Comparison of ENCODE assay signal across 12 mouse cellular contexts in the genomic region with DNA sequence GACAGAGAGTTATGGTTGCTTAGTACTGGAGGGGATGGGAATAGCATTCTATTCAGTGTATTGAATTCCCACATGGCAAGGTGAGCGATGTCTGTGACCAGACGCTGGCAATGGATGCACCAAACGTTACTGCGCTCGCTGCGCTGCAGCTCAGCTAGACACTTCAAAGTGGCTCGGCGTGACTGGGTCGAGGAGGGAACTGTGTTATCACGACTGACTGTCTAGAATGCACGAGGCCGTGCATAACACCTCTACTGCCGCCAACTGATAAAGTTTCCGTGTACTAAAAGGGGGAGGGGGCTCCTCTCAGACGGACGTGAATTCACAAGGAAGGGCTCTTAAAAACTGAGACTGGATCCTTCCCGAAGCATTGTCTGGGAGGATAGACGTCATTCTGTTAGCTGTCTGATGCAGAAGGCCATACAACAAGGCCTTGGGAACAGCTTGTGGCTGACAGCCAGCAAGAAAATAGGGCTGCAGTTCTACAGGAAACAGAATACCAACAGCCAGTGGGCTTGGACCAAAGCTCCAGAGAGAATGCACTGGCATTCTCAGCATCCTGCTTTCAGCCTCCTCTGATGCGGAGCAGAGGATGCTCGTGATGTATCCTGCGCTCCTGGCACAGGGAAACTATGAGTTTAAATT. TPM values are rescaled to one million over a fixed set of nuclear protein-coding genes. Genes with fewer than 3 reads are reported as not detected.
DNase-seq lines count a peak whose midpoint lies in the region; ATAC-seq lines count a peak whose summit lies in the region.
"Had no signal": no experiment of that assay in that cellular context is flagged by ENCODE, and none has a peak within 500 bp of the region (broad histone marks: within the 10 kb centered on the region; RNA-seq: fewer than 3 reads in every experiment).

No protein-coding gene starts in this region.

- no peak overlapping the region for H3K9ac ChIP-seq in heart, embryonic 12.5 days
- H3K9ac ChIP-seq in midbrain, embryonic 16.5 days (ENCODE audit: low read depth, low read length): no peak overlapping the region
- no peak overlapping the region for H3K9ac ChIP-seq in stomach, embryonic 15.5 days
- H3K9ac ChIP-seq: forebrain, embryonic 15.5 days; liver, embryonic 13.5 days had no signal

- intact Hi-C loops in heart, postnatal 25 days (cut with DNase I): no loop called here
- intact Hi-C loops in heart, postnatal 14 days (cut with DNase I): no loop called here

- H3K9me3 ChIP-seq in heart, embryonic 12.5 days (replicated peaks): no peaks in the 10 kb centered on the region; the same call in 1 of the 2 replicates
- H3K9me3 ChIP-seq in midbrain, embryonic 16.5 days (replicated peaks; ENCODE audit: control insufficient read depth, low read length, poor library complexity, severe bottlenecking): no peaks in the 10 kb centered on the region
- H3K9me3 ChIP-seq in midbrain, embryonic 10.5 days (replicated peaks): no peaks in the 10 kb centered on the region
- H3K9me3 ChIP-seq in stomach, embryonic 15.5 days: no peaks in the 10 kb centered on the region
- H3K9me3 ChIP-seq: forebrain, embryonic 15.5 days; liver, embryonic 13.5 days had no signal

- peak overlapping the region; percentile 25 for H3K4me3 ChIP-seq in heart, embryonic 12.5 days
- no peak overlapping the region for H3K4me3 ChIP-seq in midbrain, embryonic 16.5 days (ENCODE audit: low read depth, low read length)
- no peak overlapping the region for H3K4me3 ChIP-seq in midbrain, embryonic 10.5 days
- no peak overlapping the region for H3K4me3 ChIP-seq in stomach, embryonic 15.5 days (replicated peaks)
- H3K4me3 ChIP-seq: forebrain, embryonic 15.5 days; layer of hippocampus, adult 2 months; liver, embryonic 13.5 days had no signal

- peaks cover 13% of the 10 kb centered on the region for H3K4me1 ChIP-seq in heart, embryonic 12.5 days (replicated peaks)
- no peaks in the 10 kb centered on the region for H3K4me1 ChIP-seq in midbrain, embryonic 16.5 days (ENCODE audit: control insufficient read depth, insufficient read depth, low read length)
- no peaks in the 10 kb centered on the region for H3K4me1 ChIP-seq in midbrain, embryonic 10.5 days
- H3K4me1 ChIP-seq in stomach, embryonic 15.5 days: peaks cover 7% of the 10 kb centered on the region; the same call in 1 of the 2 replicates
- H3K4me1 ChIP-seq: forebrain, embryonic 15.5 days; liver, embryonic 13.5 days had no signal

- ATAC-seq in heart, embryonic 12.5 days (ENCODE audit: insufficient number of reproducible peaks, low FRiP score): peak; percentile 61; the same call in 1 of the 2 replicates
- peak; percentile 32; the same call in 1 of the 2 replicates for ATAC-seq in midbrain, embryonic 16.5 days
- ATAC-seq in stomach, embryonic 15.5 days (ENCODE audit: insufficient read depth, low FRiP score, low read depth): no peak
- ATAC-seq in monocyte, adult 5-6 weeks (replicated peaks; ENCODE audit: insufficient number of reproducible peaks, low FRiP score, low TSS enrichment, poor library complexity, severe bottlenecking): no peak
- ATAC-seq: forebrain, embryonic 15.5 days had no signal

- DNase-seq in heart, postnatal 25 days (ENCODE audit: low spot score): no peak
- DNase-seq in midbrain, embryonic 10.5 days (ENCODE audit: low spot score): no peak
- peak; percentile 23 to 29 for DNase-seq in heart, postnatal 14 days
- no peak for DNase-seq in kidney, adult 18-20 months
- DNase-seq: embryo, embryonic 11 days; liver, embryonic 13.5 days had no signal

- no peaks in the 10 kb centered on the region for H3K27me3 ChIP-seq in heart, embryonic 12.5 days (replicated peaks)
- no peaks in the 10 kb centered on the region for H3K27me3 ChIP-seq in midbrain, embryonic 16.5 days (ENCODE audit: control insufficient read depth, insufficient read depth, low read depth, low read length)
- no peaks in the 10 kb centered on the region for H3K27me3 ChIP-seq in midbrain, embryonic 10.5 days (ENCODE audit: low read depth, poor library complexity, severe bottlenecking)
- no peaks in the 10 kb centered on the region for H3K27me3 ChIP-seq in stomach, embryonic 15.5 days (replicated peaks)
- H3K27me3 ChIP-seq: forebrain, embryonic 15.5 days; liver, embryonic 13.5 days had no signal

- H3K4me2 ChIP-seq in heart, embryonic 12.5 days: peak overlapping the region; percentile 61
- H3K4me2 ChIP-seq in midbrain, embryonic 16.5 days (ENCODE audit: low read length): no peak overlapping the region
- H3K4me2 ChIP-seq in stomach, embryonic 15.5 days: peak overlapping the region; percentile 13; the same call in 1 of the 2 replicates
- H3K4me2 ChIP-seq: forebrain, embryonic 15.5 days; liver, embryonic 13.5 days had no signal

- WGBS in heart, embryonic 12.5 days: 28% methylated on average over 21 of the region's 21 CpGs
- WGBS in midbrain, embryonic 16.5 days: 80% methylated on average over 21 of the region's 21 CpGs
- WGBS in midbrain, embryonic 10.5 days: 80% methylated on average over 21 of the region's 21 CpGs
- 55% methylated on average over 21 of the region's 21 CpGs for WGBS in stomach, embryonic 15.5 days

- H3K36me3 ChIP-seq in heart, embryonic 12.5 days: no peaks in the 10 kb centered on the region
- H3K36me3 ChIP-seq in midbrain, embryonic 16.5 days (ENCODE audit: control insufficient read depth, insufficient read depth, low read length): no peaks in the 10 kb centered on the region
- no peaks in the 10 kb centered on the region for H3K36me3 ChIP-seq in midbrain, embryonic 10.5 days
- no peaks in the 10 kb centered on the region for H3K36me3 ChIP-seq in stomach, embryonic 15.5 days
- H3K36me3 ChIP-seq: forebrain, embryonic 15.5 days; liver, embryonic 13.5 days had no signal

- peak overlapping the region; percentile 56; the same call in 1 of the 2 replicates for H3K27ac ChIP-seq in heart, embryonic 12.5 days (ENCODE audit: poor library complexity, severe bottlenecking)
- no peak overlapping the region for H3K27ac ChIP-seq in midbrain, embryonic 16.5 days (ENCODE audit: low read length)
- H3K27ac ChIP-seq in midbrain, embryonic 10.5 days (replicated peaks): no peak overlapping the region
- peak overlapping the region; percentile 61 for H3K27ac ChIP-seq in stomach, embryonic 15.5 days
- H3K27ac ChIP-seq: forebrain, embryonic 15.5 days; layer of hippocampus, adult 2 months; liver, embryonic 13.5 days had no signal

RNA-seq across cellular contexts. Expression of a gene that starts 6.8 kb away (rescaled TPM):
- 109 and 118 TPM in 2 replicates for polyA plus RNA-seq in heart, embryonic 12.5 days (2016; fragmentation: Nextera tagmentation; extraction: Ambion mirVana)
- 10 to 100 TPM; 58.1 to 61.7 TPM for total RNA-seq in heart, postnatal 25 days (2021)
- 71.0 and 75.9 TPM in 2 replicates for polyA plus RNA-seq in midbrain, embryonic 16.5 days (2015; fragmentation: Nextera tagmentation; extraction: Ambion mirVana)
- polyA plus RNA-seq in midbrain, embryonic 10.5 days (2016; fragmentation: Nextera tagmentation; extraction: Ambion mirVana): 70.7 and 80.6 TPM in 2 replicates
- 10 to 100 TPM; 76.8 to 81.2 TPM for total RNA-seq in heart, postnatal 14 days (2021)
- polyA plus RNA-seq in stomach, embryonic 15.5 days (2015; fragmentation: Nextera tagmentation; extraction: Ambion mirVana): 107 and 108 TPM in 2 replicates
- total RNA-seq in monocyte, adult 5-6 weeks (2017): 397 to 532 TPM (median 436 TPM) in 3 replicates

Comparison
In these comparisons a context has a peak if more than half of its experiments do, and no peak if none do; other contexts are left out.
1. DNase-seq: peak in heart, postnatal 14 days (2 of 2); none in heart, postnatal 25 days (single experiment), midbrain, embryonic 10.5 days (single experiment) and kidney, adult 18-20 months (single experiment).
2. ATAC-seq: peak in heart, embryonic 12.5 days (single experiment) and midbrain, embryonic 16.5 days (single experiment); none in stomach, embryonic 15.5 days (single experiment) and monocyte, adult 5-6 weeks (single experiment).
3. H3K27ac ChIP-seq: peak in heart, embryonic 12.5 days (single experiment) and stomach, embryonic 15.5 days (single experiment); none in midbrain, embryonic 16.5 days (single experiment) and midbrain, embryonic 10.5 days (single experiment).